Mouse (Mus musculus) A20 (cell line): ENCODE measurements at regions not wholly inside any gene's neighbourhood (a gene's known extent, or its start where the extent isn't known, plus 50 kb on each side); places are given as distances from the start of the nearest gene placed in this dataset.
A peak's percentile ranks its signal among the peaks of the same experiment; 100 is the strongest.
"Not testable (repeated sequence)": the region's sequence is repeated elsewhere in the genome, so short reads cannot be mapped to it uniquely, and the experiment has no call there.

Experiments
- DNase-seq: peaks from one replicate; pipeline ENCODE4 v3.0.0-alpha.2; 2011; ENCODE audit warnings: low read depth, low spot score

DNA sequence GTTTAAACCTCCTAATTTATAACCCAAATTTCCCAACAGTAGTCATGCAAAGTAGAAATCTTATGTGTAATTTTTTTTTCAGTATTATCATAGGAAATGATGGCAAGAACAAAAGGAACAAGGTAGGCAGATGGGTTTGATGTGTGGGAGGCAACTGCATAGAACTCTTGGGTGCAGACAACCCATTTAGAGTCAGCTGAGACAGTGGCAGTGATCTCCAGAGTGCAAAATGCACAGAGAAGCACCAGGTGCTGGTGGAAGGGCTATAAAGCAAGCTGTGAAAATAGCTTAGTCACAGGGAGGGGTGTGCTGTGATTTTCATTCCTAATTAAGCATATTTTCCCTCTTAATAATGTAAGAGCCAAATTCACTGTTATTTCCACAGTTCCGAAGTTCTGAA is 130.5 kb downstream of the Car2 start:
- DNase-seq, result no peak

DNA sequence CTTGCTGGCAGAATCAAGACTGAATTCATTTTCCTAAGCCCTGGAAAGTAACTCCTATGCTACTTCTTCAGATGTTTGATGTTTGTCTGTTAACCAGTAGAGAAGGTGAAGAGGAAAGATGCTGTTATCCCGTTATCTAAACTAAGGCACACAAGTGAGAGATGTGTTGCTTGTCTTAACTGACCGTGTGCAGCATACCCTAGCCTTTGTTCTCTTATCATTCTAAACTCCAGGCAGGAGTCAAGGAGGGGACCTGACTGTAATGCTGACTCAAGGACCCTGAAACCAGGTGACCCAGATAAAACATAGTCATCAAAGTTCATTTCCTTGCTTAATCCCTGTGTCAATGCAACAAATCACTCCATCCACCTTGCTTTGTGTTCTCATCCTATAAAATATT is 136.7 kb downstream of the Car2 start:
- no peak for DNase-seq

DNA sequence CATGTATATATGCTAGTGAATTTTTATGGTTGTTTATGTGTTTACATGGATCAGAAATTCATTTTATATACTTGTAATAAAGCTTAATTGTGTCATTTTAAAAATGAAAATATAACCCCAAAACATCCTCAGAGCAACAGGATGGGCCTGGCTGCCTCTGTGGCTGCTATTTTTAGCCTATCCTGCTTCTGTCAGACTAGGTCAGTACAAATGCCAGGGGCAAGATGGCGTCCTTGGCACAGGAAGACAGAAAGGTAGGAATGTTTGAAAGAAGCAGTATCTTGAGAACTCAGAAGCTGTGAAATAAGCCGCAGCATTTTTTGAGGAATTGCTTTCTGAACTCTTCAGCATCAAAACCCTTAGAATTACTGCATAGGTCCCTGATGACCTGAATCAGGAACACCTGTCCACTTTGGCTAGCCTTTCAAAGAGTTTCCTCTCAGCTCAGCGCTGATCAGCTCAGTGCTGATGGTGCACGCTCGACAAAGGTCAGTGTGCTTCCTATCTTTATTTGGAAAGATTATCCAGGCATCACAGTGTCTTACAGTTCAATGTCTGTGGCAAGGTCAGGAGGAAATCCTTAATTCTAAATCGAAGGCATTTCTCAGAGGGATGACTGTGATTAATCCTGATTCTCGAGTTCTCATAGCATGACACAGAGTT is 154.9 kb downstream of the Car2 start:
- no peak for DNase-seq

DNA sequence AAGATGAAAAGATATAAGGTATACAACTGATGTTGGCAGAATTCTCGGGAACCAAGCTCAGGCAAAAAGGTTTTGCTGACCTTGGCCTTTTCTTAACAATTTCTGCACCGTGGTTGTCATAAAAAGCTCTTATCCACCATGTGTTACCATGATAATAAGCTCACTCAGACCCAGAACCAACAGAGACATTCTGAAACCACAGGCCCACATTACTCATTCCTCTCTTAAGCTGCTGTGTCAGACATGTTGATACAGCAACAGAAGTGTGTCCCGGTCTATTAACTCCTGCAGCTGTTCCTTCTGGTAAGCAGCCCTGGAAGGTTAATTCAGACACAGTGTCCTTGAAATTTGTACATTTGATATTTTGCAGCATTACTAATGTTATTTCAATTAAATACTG is 167.9 kb downstream of the Car2 start:
- peak; percentile 50 for DNase-seq

DNA sequence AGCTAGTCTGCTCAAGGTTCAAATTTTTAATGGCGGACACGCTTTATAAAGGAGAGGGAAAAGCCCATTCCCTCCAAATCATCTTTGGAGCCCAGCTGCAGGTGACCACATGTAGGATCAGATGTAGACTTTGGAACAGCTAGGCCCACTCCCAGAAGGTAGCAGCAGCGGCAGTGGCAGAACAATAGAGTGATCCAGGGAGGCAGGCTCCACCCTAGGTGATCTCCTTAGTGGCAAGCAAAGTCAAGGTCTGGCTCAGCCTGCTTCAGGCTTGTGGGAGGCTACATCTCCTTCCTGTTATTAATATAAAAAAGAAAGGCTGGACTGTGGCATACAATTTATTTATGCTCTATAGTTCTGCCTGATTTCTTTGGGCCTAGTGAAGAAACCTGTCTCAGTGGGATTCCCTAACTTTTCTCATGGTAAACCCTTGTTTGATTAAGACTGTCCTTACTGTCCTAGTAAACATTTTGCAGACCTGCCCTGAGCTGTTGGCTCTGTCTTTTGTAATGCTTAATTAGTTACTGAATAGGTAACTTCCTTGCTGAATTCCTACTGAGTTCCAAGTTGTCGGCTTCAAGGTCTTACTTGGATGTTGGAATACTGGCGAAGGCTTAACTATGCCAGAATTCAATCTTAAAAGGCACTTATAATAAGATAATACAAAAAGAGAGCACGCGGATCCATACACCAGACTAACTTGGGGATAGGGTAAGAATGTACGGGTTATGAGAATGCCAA is 169.6 kb downstream of the Car2 start:
- DNase-seq, result not testable (repeated sequence)

DNA sequence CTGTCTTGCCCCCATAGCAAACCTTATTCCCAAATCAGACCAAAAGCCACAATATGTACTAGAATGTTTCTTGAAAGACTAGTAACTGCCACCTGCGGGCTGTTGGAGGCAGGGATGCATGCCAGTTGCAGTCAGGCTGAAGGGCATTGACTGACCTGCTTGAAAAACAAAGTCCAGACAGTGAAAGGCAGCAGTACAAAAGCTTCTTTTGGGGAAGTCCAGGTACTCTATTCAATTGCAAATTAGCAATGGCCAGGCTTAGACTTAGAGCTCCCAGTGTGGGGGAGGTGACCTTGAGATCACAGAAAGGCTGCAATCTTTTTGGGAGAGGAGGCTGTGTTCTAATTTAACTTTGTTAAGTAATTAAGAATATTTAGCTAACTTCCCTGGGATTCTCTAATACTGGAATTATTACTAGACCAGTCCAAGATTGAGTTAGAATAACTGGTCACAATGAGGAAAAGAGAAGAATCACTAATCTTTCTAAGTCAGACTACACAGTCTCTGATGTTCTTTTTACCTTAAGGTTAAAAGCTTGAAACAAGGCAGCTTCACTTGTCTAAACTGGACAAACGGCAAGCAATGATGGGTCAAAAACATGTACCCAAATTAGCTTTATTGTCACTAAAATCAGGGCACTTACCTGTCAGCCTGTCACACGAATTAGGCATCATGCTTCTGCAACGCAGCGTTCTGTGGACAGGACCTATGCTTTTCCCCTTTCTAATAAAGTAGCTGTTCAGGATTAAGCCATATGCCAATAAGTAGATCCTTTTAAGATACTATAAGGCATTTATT is 170.9 kb downstream of the Car2 start:
- not testable (repeated sequence) for DNase-seq

DNA sequence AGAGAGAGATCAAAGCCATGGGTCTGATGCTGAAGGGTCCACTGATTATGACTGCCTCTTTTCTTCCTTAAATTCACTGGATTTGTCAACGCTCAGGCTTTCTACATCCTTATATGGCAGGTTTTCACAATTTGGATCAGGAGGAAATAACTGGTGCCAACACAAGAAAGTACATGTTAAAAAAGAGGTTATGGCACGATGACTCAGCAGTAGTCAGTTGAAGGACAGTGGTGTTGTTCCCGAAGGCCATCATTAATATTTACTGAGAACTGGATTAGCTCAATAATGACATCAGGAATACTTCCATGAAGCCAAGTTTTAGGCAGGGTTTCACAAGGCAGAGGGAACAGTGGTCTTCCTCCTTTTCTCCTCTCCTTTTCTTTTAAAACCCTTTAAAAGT is 179.6 kb downstream of the Car2 start:
- DNase-seq, result no peak

DNA sequence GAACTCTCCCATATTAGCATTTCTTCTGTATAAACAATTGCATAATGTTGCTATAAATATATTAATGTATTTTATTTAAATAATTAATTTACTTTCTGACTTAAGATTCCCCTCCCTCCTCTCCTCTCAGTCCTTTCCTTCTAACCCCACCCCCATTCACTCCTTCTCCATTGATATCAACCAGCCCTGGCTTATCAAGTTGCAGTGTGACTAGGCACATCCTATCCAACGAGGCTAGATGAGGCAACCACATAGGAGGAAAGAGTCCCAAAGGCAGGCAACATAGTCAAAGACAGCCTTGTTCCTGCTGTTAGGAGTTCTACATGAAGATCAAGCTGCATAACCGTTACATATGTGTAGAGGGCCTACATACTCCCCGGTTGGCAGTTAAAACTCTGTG is 182.2 kb downstream of the Car2 start:
- no peak for DNase-seq

DNA sequence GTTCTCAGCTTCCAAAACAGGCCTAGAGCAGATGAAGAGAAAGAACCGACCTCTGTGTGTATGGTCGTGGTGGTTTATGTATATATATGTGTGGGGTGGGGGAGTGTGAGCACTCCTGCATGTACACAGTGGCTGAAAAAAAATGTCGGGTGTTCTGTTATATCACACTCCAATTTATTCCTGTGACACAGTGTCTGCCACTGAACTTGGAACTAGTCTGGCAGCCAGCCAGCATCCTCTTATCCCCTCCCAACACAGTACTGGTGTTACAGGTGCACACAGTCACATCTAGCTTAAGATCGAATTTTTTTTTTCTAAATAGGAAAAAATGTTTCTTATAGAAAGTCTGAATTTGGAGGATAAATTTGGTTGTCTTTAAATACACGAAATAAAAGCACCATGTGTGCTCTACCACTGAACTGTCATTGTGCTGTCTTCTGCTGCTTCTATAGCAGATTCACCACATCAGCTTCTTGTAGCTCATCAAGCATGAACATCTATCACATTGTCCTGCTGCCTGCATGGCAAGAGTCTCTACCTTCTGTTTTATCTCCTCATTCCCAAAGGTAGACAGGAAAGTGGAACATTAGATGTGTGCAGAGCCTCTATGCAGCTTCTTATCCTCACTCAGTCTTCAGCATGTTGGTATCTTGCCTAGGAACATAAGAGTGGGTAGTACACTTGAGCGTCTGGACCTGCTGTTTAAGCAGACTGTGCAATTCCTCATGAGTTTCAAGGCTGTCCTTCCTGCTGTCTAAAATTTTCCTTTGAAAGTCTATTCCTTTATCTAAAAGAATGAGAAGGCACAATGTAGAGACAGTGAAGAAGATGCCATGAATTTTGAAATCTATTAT is 185.2 kb downstream of the Car2 start:
- no peak for DNase-seq

DNA sequence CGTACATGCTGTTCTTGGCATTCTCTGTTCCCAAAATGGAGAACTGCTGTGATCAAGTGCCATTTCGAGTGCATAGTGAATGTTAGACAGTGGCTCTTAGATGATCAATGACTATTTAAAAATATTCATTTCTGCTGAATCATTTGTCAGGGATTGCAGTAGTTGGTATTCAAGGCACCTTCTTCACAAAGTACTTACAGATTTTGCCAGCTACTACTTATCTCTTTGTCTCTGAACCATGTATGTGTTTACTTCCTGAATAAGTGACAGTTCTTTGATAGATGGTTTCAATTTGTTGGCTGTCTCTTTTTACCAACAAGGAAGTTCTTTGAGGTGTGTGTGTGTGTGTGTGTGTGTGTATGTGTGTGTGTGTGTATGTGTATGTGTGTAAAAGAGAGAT is 187.3 kb downstream of the Car2 start:
- peak; percentile 54 for DNase-seq

DNA sequence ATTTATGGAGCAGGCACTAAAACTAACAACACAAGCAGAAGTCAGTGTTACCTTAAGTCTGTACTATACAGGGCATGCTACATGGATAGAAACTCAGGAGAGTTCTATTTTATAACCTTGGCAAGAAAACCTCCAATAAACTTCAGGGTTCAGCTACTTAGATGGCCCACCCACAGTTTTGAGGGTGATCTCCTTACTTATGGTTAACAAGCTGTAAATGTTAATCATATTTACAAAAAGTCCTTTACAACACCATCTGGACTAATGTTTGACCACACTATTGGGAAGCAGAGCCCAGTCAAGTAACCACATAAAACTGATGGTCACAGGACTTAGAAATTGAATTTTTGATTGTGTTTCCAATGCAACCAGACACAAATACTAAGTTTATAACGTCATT is 187.8 kb downstream of the Car2 start:
- DNase-seq, result no peak

DNA sequence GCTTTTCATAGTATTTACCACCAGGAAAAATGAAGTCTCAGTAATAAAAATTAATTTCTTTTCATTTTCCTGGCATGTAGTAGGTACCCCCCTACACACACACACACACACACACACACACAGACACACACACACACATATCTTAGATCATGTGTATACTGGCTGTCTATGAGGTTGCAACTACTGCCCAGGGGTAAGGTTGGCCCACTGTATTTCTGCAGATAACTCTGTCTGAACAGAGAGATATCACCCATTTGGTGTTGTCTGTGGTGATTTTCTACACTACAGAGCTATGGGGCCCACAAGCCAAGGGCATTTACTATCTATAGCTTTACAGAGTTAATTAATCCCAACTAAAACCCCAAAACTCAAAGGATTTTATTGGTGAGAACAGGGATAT is 188.9 kb downstream of the Car2 start:
- DNase-seq, result no peak

DNA sequence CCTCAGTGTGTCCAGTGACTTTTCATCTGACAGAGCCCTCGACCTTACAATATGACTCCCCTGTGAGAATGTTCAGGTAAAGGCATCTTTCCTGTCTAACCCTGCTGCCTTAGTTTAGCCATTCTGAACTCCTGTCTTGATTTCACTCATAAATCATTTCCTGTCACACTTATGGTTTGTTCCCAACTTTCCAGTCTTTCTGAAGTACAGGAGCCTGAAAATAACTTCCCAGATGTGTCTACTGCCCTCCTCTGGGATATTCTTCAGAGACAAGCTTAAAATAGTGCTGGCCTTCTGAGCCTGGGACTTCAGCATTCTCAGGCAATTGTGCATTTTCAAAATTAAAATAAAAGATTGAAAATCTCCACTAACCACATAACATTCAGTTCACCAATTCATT is 204.1 kb downstream of the Car2 start:
- DNase-seq, result no peak

DNA sequence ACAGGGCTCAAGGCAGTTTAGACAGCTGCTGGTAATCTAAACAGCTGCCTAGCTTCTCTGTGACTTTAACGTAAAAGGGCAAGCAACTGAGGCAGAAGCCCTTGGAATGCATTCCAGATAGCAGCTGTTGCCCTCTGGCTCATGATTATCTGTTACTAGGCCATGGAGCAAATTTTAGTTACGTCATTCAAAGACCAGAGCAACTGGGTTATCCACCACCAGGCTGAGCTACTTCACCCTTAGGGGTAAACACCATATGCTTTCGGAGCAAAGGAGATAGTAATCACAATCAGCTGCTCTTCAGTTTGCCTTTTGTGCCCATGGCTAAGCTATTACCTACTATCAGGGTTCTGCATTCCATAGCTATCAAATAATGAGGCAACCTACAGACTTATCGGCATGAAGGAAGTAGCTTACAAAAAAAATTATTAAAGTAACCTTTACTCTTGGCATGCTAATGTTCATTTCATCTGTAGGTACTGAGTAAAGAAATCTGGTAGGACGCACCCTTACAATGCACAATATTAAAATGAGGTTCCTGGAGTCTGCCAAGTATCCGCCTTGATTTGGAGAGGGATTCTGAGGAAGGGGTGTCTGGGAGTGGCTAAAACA is 212.2 kb downstream of the Car2 start:
- no peak for DNase-seq

DNA sequence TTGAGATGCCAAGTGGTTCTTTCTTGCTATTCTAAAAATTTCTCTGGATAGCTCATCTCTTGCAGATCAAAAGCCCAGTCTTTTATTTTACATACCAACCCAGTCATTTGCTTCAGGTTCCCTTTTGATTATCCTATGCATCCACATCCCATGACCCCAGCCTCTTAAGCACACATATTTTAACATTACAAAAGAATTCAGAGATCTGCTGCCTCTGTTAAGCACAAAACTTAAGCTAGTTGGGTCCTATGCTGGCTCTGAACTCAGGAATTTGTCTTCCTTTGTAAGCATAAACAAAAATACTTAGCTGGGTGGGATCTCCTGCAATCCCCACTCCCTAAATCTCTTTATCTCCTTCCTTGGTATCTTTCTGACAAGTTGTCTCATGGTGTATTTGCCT is 212.9 kb downstream of the Car2 start:
- no peak for DNase-seq

DNA sequence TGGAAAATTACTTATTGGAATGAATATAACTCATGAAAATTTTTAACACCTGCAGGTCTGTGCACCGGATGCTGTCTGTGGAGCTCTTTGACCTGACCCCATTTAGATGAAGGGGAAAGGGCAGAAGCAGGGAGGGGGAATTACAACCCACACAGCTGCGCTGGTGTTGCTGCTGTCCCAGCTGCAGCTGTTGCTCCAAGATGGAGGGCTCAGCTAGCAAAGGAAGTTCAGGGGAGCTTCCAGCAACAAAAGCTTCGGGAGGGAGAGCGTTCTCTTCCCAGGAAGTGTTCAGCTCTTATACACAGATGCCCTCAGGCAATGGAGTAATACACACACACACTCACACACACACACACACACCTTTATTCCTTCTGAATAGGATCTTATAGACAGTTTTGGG is 219.6 kb downstream of the Car2 start:
- DNase-seq, result peak; percentile 79

DNA sequence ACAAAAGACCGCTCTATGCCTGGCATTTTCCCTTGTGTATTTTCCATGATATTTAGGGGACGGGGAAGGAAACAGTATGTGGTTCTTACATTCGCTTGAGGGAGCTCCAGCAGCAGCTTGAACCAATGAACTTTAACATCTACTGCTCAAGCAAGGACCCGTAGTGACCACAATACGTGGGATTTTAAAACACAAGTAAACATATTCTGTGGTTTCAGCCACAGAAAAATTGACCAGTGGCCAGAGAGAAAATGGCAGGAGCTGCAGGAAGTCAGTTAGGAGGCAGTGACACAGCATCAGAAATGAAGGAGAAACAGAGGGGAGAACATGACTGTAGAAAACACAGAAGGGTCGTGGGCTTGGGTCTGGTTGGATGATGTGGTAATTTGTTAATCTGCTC is 220.2 kb downstream of the Car2 start:
- peak; percentile 24 for DNase-seq

DNA sequence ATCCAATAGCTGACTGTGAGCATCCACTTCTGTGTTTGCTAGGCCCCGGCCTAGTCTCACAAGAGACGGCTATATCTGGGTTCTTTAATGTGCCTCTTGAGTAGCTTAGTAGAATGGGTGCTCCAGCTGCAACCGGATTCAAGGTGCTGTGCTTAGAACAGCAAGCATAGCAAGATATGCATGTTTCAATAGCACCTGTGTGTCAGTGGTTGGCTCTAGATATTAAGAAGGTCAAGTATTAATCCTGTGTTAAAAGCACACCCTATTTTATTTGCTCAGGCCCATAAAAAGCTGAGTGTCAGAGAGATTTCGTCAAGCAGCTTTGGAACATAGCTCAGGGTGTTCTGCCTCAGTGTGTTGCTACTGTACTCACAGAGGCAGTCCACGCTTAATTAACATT is 221.2 kb downstream of the Car2 start:
- no peak for DNase-seq

DNA sequence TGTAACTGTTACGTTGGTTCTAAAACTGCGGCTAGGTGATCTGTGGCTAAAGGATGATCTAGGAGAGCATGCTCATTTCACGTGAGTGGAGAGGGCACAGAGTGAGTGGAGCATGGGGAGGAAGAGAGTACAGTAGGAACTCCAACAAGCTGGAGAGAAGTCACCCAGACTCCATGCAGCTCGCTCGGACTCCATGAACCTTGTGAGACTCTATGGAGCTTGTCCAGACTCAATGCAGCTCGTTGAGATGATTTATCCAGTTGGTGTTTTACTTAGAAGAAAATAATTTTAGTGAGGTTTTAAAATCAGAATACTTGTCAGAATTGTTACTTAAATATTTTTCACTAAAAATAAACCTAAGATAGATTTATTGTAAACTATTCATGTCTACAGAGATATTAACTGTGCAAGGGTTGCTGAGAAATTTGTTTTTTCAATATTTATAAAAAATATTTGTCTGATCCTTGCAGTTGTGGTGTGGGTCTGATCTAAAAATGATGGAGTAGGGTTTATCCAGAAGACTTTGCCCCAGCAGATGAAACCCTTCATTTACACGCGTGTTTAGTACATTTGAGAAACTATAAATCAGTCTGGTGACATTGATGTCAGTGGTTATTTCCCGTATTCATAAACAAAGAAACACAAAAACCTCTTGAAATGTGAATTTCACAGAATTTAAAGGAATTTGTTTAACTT is 222.3 kb downstream of the Car2 start:
- DNase-seq, result no peak

DNA sequence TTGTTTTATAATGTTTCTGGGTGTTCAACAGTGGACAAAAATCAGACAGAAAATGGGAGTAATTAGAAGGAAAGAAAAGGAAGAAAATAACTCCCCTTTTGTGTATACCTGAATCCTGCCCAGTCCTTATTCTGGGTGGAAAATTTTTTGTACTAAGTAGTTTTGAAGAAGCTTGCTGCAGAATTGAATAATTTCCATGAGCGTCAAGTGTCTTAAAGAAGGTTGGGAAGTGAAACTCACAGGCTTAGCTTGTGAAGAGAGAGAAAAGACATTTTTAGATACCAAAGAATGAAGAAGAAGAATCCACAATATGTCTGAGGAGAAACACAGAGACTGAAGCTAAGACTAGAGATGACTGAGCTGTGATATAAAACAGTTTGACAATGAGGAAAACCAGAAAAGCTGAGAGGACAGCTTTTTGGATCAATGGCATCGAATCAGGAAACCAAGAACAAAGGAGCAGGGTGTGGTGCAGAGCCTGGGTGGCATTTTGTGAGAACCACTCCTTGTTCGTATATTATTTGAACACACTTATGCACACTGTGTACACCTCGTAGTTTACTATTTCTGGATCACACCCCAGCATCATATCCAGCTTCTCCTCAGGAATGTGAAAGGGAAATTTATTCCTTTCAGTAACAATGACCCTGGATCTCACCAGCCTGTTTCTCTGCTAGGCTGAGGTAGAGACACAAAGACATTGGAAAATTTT is 221.9 kb downstream of the Gm9733 start:
- peak; percentile 38 for DNase-seq
